Mouse (Mus musculus) intestine, embryonic 14.5 days (tissue): ENCODE measurements around the gene Fam83b. TPM values are rescaled to one million over a fixed set of nuclear protein-coding genes. Genes with fewer than 3 reads are reported as not detected.

Experiments used
- ATAC-seq: fragments of 200-750 bp; cut with Nextera tagmentation; replicated peaks from 2 replicates; pipeline ENCODE4 v1.8.0; 2017; ENCODE audit warnings: low read depth, moderate number of reproducible peaks, moderate TSS enrichment, moderate library complexity; ENCODE audit not compliant: low FRiP score, low TSS enrichment
- DNase-seq: peaks from one replicate; pipeline ENCODE4 v3.0.0-alpha.2; 2018; ENCODE audit warnings: low spot score
- H3K27ac ChIP-seq: fragments of 300-500 bp; sonication (generic); 2 replicates; pipeline ENCODE4 v1.5.1; 2014; ENCODE audit warnings: low read depth, mild to moderate bottlenecking, control low read depth
- H3K27me3 ChIP-seq: fragments of 300-500 bp; sonication (generic); replicated peaks from 2 replicates; pipeline ENCODE4 v1.6.1; 2014; ENCODE audit warnings: low read length, control low read depth; ENCODE audit not compliant: control insufficient read depth, insufficient read depth
- H3K36me3 ChIP-seq: fragments of 300-500 bp; sonication (generic); 2 replicates; pipeline ENCODE4 v1.6.1; 2014; ENCODE audit warnings: low read length, control low read depth; ENCODE audit not compliant: control insufficient read depth, insufficient read depth
- H3K4me1 ChIP-seq: fragments of 300-500 bp; sonication (generic); replicated peaks from 2 replicates; pipeline ENCODE4 v1.6.1; 2014; ENCODE audit warnings: low read length, control low read depth, mixed read lengths; ENCODE audit not compliant: control insufficient read depth, insufficient read depth
- H3K4me2 ChIP-seq: fragments of 300-500 bp; sonication (generic); 2 replicates; pipeline ENCODE4 v1.6.1; 2014; ENCODE audit warnings: low read length
- H3K4me3 ChIP-seq: fragments of 300-500 bp; sonication (generic); 2 replicates; pipeline ENCODE4 v1.5.1; 2014; ENCODE audit warnings: low read depth, low read length, control low read depth, mixed read lengths
- H3K9ac ChIP-seq: fragments of 300-500 bp; sonication (generic); 2 replicates; pipeline ENCODE4 v1.6.1; 2014; ENCODE audit warnings: mild to moderate bottlenecking, low read length
- H3K9me3 ChIP-seq: fragments of 300-500 bp; sonication (generic); 2 replicates; pipeline ENCODE4 v1.6.1; 2016; ENCODE audit warnings: low read length, control low read depth; ENCODE audit not compliant: control insufficient read depth
- WGBS: fragments of 180-500 bp; shearing (Covaris S2); extraction: QIAGEN DNeasy Blood & Tissue Kit; methylation state at CpG from one replicate; pipeline ENCODE4 v1.1.7; 2014; 5-methylcytosine and 5-hydroxymethylcytosine counted together
- polyA plus RNA-seq: library from polyadenylated mRNA; unstranded; fragments of >200 nt; fragmentation: Nextera tagmentation; extraction: Ambion mirVana; gene quantifications from 2 replicates; pipeline ENCODE4 v1.2.1, GENCODE M21; 2014

Fam83b gene
- polyA plus RNA-seq, 1 experiment from 2014 or later: 13.6 TPM

- ATAC-seq (no peak), DNase-seq (no peak)
- Histone ChIP-seq H3K4me2 (peak overlapping the region; percentile 96), H3K9me3 (no peaks in the 10 kb centered on the region), H3K36me3 (no peaks in the 10 kb centered on the region), H3K27me3 (no peaks in the 10 kb centered on the region), H3K4me3 (peak overlapping the region; percentile 55), H3K27ac (no peak overlapping the region), H3K9ac (no peak overlapping the region), H3K4me1 (peaks cover 8% of the 10 kb centered on the region; the same call in 1 of the 2 replicates)
- 71% methylated on average over 2 of the region's 2 CpGs for WGBS
These were observed 1.3 kb downstream of the Fam83b start for GRCm38 (mm10) chr9:76565656-76566055.

GRCm38 (mm10) chr9:76564071-76564470 is 2.8 kb downstream of the Fam83b start:
- Histone ChIP-seq H3K36me3 (no peaks in the 10 kb centered on the region), H3K4me3 (no peak overlapping the region), H3K27me3 (no peaks in the 10 kb centered on the region), H3K9ac (no peak overlapping the region), H3K9me3 (no peaks in the 10 kb centered on the region), H3K4me2 (no peak overlapping the region), H3K4me1 (peaks cover 8% of the 10 kb centered on the region; the same call in 1 of the 2 replicates), H3K27ac (no peak overlapping the region)
- ATAC-seq (no peak), DNase-seq (no peak)
- 64% methylated on average over 1 of the region's 1 CpGs for WGBS

- no peak overlapping the region for H3K4me2 ChIP-seq
- no peak overlapping the region for H3K9ac ChIP-seq
- no peak overlapping the region for H3K27ac ChIP-seq
- H3K36me3 ChIP-seq: no peaks in the 10 kb centered on the region
- no peaks in the 10 kb centered on the region for H3K27me3 ChIP-seq
- H3K9me3 ChIP-seq: no peaks in the 10 kb centered on the region
- ATAC-seq (no peak), DNase-seq (no peak)
- H3K4me3 ChIP-seq: no peak overlapping the region
- peaks cover 8% of the 10 kb centered on the region; the same call in 1 of the 2 replicates for H3K4me1 ChIP-seq
- 51% methylated on average over 6 of the region's 6 CpGs for WGBS
These were observed 4.1 kb downstream of the Fam83b start for GRCm38 (mm10) chr9:76562794-76563193.

GRCm38 (mm10) chr9:76559240-76559639 is 7.7 kb downstream of the Fam83b start:
- Histone ChIP-seq H3K27ac (no peak overlapping the region), H3K9me3 (no peaks in the 10 kb centered on the region), H3K4me3 (no peak overlapping the region), H3K4me2 (no peak overlapping the region), H3K4me1 (no peaks in the 10 kb centered on the region; the same call in 1 of the 2 replicates), H3K27me3 (no peaks in the 10 kb centered on the region), H3K9ac (no peak overlapping the region), H3K36me3 (no peaks in the 10 kb centered on the region)
- WGBS: 85% methylated on average over 2 of the region's 2 CpGs
- DNase-seq (no peak), ATAC-seq (no peak)

- no peaks in the 10 kb centered on the region for H3K36me3 ChIP-seq
- no peak overlapping the region for H3K4me3 ChIP-seq
- WGBS: 64% methylated on average over 2 of the region's 2 CpGs
- no peaks in the 10 kb centered on the region for H3K9me3 ChIP-seq
- ATAC-seq: no peak
- no peak overlapping the region for H3K4me2 ChIP-seq
- H3K9ac ChIP-seq: no peak overlapping the region
- DNase-seq: no peak
- H3K27me3 ChIP-seq: no peaks in the 10 kb centered on the region
- no peaks in the 10 kb centered on the region for H3K4me1 ChIP-seq
- H3K27ac ChIP-seq: no peak overlapping the region
These were observed 13.2 kb downstream of the Fam83b start for GRCm38 (mm10) chr9:76553758-76554157.

GRCm38 (mm10) chr9:76553115-76553514 is 13.8 kb downstream of the Fam83b start:
- no peaks in the 10 kb centered on the region for H3K9me3 ChIP-seq
- no peak overlapping the region for H3K27ac ChIP-seq
- H3K4me3 ChIP-seq: no peak overlapping the region
- DNase-seq (no peak), ATAC-seq (no peak)
- 46% methylated on average over 1 of the region's 1 CpGs for WGBS
- H3K27me3 ChIP-seq: no peaks in the 10 kb centered on the region
- no peaks in the 10 kb centered on the region for H3K36me3 ChIP-seq
- H3K9ac ChIP-seq: no peak overlapping the region
- no peaks in the 10 kb centered on the region for H3K4me1 ChIP-seq
- H3K4me2 ChIP-seq: no peak overlapping the region

GRCm38 (mm10) chr9:76546714-76547113 is 20.2 kb downstream of the Fam83b start:
- 49% methylated on average over 3 of the region's 3 CpGs for WGBS

GRCm38 (mm10) chr9:76540684-76541083 is 26.2 kb downstream of the Fam83b start:
- Histone ChIP-seq H3K36me3 (no peaks in the 10 kb centered on the region), H3K27ac (no peak overlapping the region), H3K9me3 (no peaks in the 10 kb centered on the region), H3K4me3 (no peak overlapping the region), H3K27me3 (no peaks in the 10 kb centered on the region), H3K4me1 (no peaks in the 10 kb centered on the region), H3K4me2 (no peak overlapping the region), H3K9ac (no peak overlapping the region)
- 85% methylated on average over 4 of the region's 4 CpGs for WGBS
- DNase-seq: no peak
- ATAC-seq: no peak

More at GRCm38 (mm10) chr9:76546714-76547113, 20.2 kb downstream of the Fam83b start:
- Histone ChIP-seq H3K4me1 (no peaks in the 10 kb centered on the region), H3K27me3 (no peaks in the 10 kb centered on the region), H3K4me3 (no peak overlapping the region), H3K9ac (no peak overlapping the region), H3K27ac (no peak overlapping the region), H3K4me2 (no peak overlapping the region), H3K36me3 (no peaks in the 10 kb centered on the region), H3K9me3 (no peaks in the 10 kb centered on the region)
- ATAC-seq: no peak
- no peak for DNase-seq

- Histone ChIP-seq H3K4me2 (no peak overlapping the region), H3K27ac (no peak overlapping the region), H3K27me3 (no peaks in the 10 kb centered on the region), H3K36me3 (no peaks in the 10 kb centered on the region), H3K4me3 (no peak overlapping the region), H3K9me3 (no peaks in the 10 kb centered on the region), H3K4me1 (no peaks in the 10 kb centered on the region), H3K9ac (no peak overlapping the region)
- ATAC-seq: no peak
- 78% methylated on average over 6 of the region's 7 CpGs for WGBS
- no peak for DNase-seq
These were observed 26.8 kb downstream of the Fam83b start for GRCm38 (mm10) chr9:76539953-76540621.
